34 mouse cellular contexts compared by ENCODE assay signal in genomic region chrX:110802502-110802901, GRCm38 (mm10). TPM values are rescaled to one million over a fixed set of nuclear protein-coding genes. Genes with fewer than 3 reads are reported as not detected.
DNase-seq lines count a peak whose midpoint lies in the region; ATAC-seq and TF ChIP-seq lines count a peak whose summit lies in the region.
"Had no signal": no experiment of that assay in that cellular context is flagged by ENCODE, and none has a peak within 500 bp of the region (broad histone marks: within the 10 kb centered on the region; RNA-seq: fewer than 3 reads in every experiment).

No protein-coding gene starts in this region.

- WGBS in forebrain, embryonic 11.5 days: 33% methylated on average over 2 of the region's 2 CpGs
- 33% methylated on average over 2 of the region's 2 CpGs for whole genome bisulfite sequencing in forebrain, postnatal 0 days
- WGBS in midbrain, embryonic 11.5 days: 34% methylated on average over 2 of the region's 2 CpGs
- 31% methylated on average over 2 of the region's 2 CpGs for WGBS in midbrain, embryonic 10.5 days
- WGBS in midbrain, embryonic 12.5 days: 20% methylated on average over 2 of the region's 2 CpGs
- WGBS in midbrain, postnatal 0 days: 36% methylated on average over 2 of the region's 2 CpGs

- H3K4me3 ChIP-seq in forebrain, embryonic 11.5 days (ENCODE audit: low read depth, low read length): no peak overlapping the region
- H3K4me3 ChIP-seq in forebrain, postnatal 0 days (ENCODE audit: low read depth, low read length): no peak overlapping the region
- no peak overlapping the region for H3K4me3 ChIP-seq in midbrain, embryonic 11.5 days (ENCODE audit: low read depth, low read length)
- no peak overlapping the region for H3K4me3 ChIP-seq in midbrain, embryonic 10.5 days
- no peak overlapping the region for H3K4me3 ChIP-seq in midbrain, embryonic 12.5 days
- H3K4me3 ChIP-seq in midbrain, postnatal 0 days (ENCODE audit: low read depth, low read length): no peak overlapping the region
- H3K4me3 ChIP-seq: embryonic facial prominence, embryonic 12.5 days; heart, embryonic 10.5 days; heart, embryonic 15.5 days; liver, embryonic 13.5 days; megakaryocyte, embryonic 14.5 days had no signal

- no peaks in the 10 kb centered on the region for H3K27me3 ChIP-seq in forebrain, embryonic 11.5 days (ENCODE audit: control insufficient read depth, insufficient read depth, low read length)
- H3K27me3 ChIP-seq in forebrain, postnatal 0 days (ENCODE audit: insufficient read depth, low read length): no peaks in the 10 kb centered on the region
- H3K27me3 ChIP-seq in midbrain, embryonic 11.5 days (ENCODE audit: control insufficient read depth, insufficient read depth, low read length): no peaks in the 10 kb centered on the region
- H3K27me3 ChIP-seq in midbrain, embryonic 10.5 days (ENCODE audit: low read depth, poor library complexity, severe bottlenecking): no peaks in the 10 kb centered on the region
- H3K27me3 ChIP-seq in midbrain, embryonic 12.5 days: no peaks in the 10 kb centered on the region
- no peaks in the 10 kb centered on the region for H3K27me3 ChIP-seq in midbrain, postnatal 0 days (ENCODE audit: insufficient read depth, low read length)
- H3K27me3 ChIP-seq: CH12.LX; embryonic facial prominence, embryonic 12.5 days; heart, embryonic 15.5 days; liver, embryonic 13.5 days; megakaryocyte, embryonic 14.5 days had no signal

- H3K4me1 ChIP-seq in forebrain, embryonic 11.5 days (replicated peaks; ENCODE audit: control insufficient read depth, insufficient read depth, low read length): no peaks in the 10 kb centered on the region
- no peaks in the 10 kb centered on the region for H3K4me1 ChIP-seq in forebrain, postnatal 0 days (ENCODE audit: insufficient read depth)
- H3K4me1 ChIP-seq in midbrain, embryonic 11.5 days (ENCODE audit: control insufficient read depth, insufficient read depth, low read length): no peaks in the 10 kb centered on the region
- H3K4me1 ChIP-seq in midbrain, embryonic 10.5 days: no peaks in the 10 kb centered on the region
- H3K4me1 ChIP-seq in midbrain, embryonic 12.5 days: no peaks in the 10 kb centered on the region
- H3K4me1 ChIP-seq in midbrain, postnatal 0 days (ENCODE audit: insufficient read depth, low read length): no peaks in the 10 kb centered on the region
- H3K4me1 ChIP-seq: embryonic facial prominence, embryonic 12.5 days; heart, embryonic 10.5 days; heart, embryonic 15.5 days; liver, embryonic 13.5 days; megakaryocyte, embryonic 14.5 days had no signal

- DNase-seq in forebrain, embryonic 11.5 days (ENCODE audit: low spot score): no peak
- no peak for DNase-seq in forebrain, postnatal 0 days
- no peak for DNase-seq in midbrain, embryonic 11.5 days (ENCODE audit: low spot score, missing footprints)
- DNase-seq in midbrain, embryonic 10.5 days (ENCODE audit: low spot score): no peak
- DNase-seq in midbrain, postnatal 0 days (ENCODE audit: low spot score): no peak
- DNase-seq in embryo, embryonic 9.5 days (ENCODE audit: extremely low spot score): no peak
- no peak for DNase-seq in heart, adult 8-10 months (ENCODE audit: low spot score)
- DNase-seq: adrenal gland, postnatal 10 days; cerebellum, adult 11 months; cerebellum, adult 9-10 months; cerebellum, postnatal 36 days; gastrocnemius, postnatal 14 days; heart, postnatal 4 days; kidney, adult 9 months; kidney, postnatal 10 days; layer of hippocampus, postnatal 36 days; left cerebral cortex, postnatal 4 days; liver, embryonic 13.5 days; lung, adult 18-20 months; lung, postnatal 4 days; thymus, adult 2 months had no signal

- peak; percentile 77 for ATAC-seq in forebrain, embryonic 11.5 days (replicated peaks; ENCODE audit: low FRiP score)
- ATAC-seq in forebrain, postnatal 0 days: no peak
- peak; percentile 87 for ATAC-seq in midbrain, embryonic 11.5 days (ENCODE audit: low FRiP score)
- peak; percentile 97 for ATAC-seq in midbrain, embryonic 12.5 days (ENCODE audit: low FRiP score, low read depth)
- peak; percentile 77; the same call in 1 of the 2 replicates for ATAC-seq in midbrain, postnatal 0 days (ENCODE audit: low FRiP score)
- ATAC-seq: intestine, postnatal 0 days; lung, postnatal 0 days; Patski had no signal

- no peak overlapping the region for H3K4me2 ChIP-seq in forebrain, embryonic 11.5 days (ENCODE audit: low read depth, low read length, severe bottlenecking)
- H3K4me2 ChIP-seq in forebrain, postnatal 0 days (ENCODE audit: low read depth): no peak overlapping the region
- H3K4me2 ChIP-seq in midbrain, embryonic 11.5 days: no peak overlapping the region
- no peak overlapping the region for H3K4me2 ChIP-seq in midbrain, embryonic 12.5 days (replicated peaks)
- H3K4me2 ChIP-seq in midbrain, postnatal 0 days (ENCODE audit: low read depth, low read length, poor library complexity, severe bottlenecking): no peak overlapping the region
- H3K4me2 ChIP-seq: embryonic facial prominence, embryonic 12.5 days; heart, embryonic 15.5 days; liver, embryonic 13.5 days had no signal

- H3K9ac ChIP-seq in forebrain, embryonic 11.5 days (ENCODE audit: low read length): no peak overlapping the region
- H3K9ac ChIP-seq in forebrain, postnatal 0 days: no peak overlapping the region
- no peak overlapping the region for H3K9ac ChIP-seq in midbrain, embryonic 11.5 days (ENCODE audit: low read length)
- H3K9ac ChIP-seq in midbrain, embryonic 12.5 days (replicated peaks): no peak overlapping the region
- H3K9ac ChIP-seq in midbrain, postnatal 0 days (replicated peaks; ENCODE audit: low read length, poor library complexity, severe bottlenecking): no peak overlapping the region
- H3K9ac ChIP-seq: embryonic facial prominence, embryonic 12.5 days; heart, embryonic 15.5 days; liver, embryonic 13.5 days had no signal

- no peak for TF ChIP-seq CTCF in forebrain, postnatal 0 days (IDR thresholded peaks at IDR 0.05; ENCODE audit: low read depth)
- TF ChIP-seq CTCF in midbrain, postnatal 0 days (IDR thresholded peaks at IDR 0.05): no peak

- no peak overlapping the region for H3K27ac ChIP-seq in forebrain, embryonic 11.5 days (ENCODE audit: low read depth, low read length)
- H3K27ac ChIP-seq in forebrain, postnatal 0 days (ENCODE audit: low read depth, low read length): no peak overlapping the region
- no peak overlapping the region; the same call in 1 of the 2 replicates for H3K27ac ChIP-seq in midbrain, embryonic 11.5 days (ENCODE audit: low read depth, low read length)
- H3K27ac ChIP-seq in midbrain, embryonic 10.5 days (replicated peaks): no peak overlapping the region
- H3K27ac ChIP-seq in midbrain, embryonic 12.5 days (replicated peaks): no peak overlapping the region
- H3K27ac ChIP-seq in midbrain, postnatal 0 days (ENCODE audit: low read depth, low read length): no peak overlapping the region
- H3K27ac ChIP-seq: embryonic facial prominence, embryonic 12.5 days; heart, embryonic 10.5 days; heart, embryonic 15.5 days; liver, embryonic 13.5 days had no signal

- H3K9me3 ChIP-seq in forebrain, embryonic 11.5 days (ENCODE audit: control insufficient read depth, low read length): no peaks in the 10 kb centered on the region
- H3K9me3 ChIP-seq in forebrain, postnatal 0 days (ENCODE audit: low read length): no peaks in the 10 kb centered on the region
- H3K9me3 ChIP-seq in midbrain, embryonic 11.5 days (ENCODE audit: control insufficient read depth, low read length): no peaks in the 10 kb centered on the region
- H3K9me3 ChIP-seq in midbrain, embryonic 10.5 days (replicated peaks): no peaks in the 10 kb centered on the region
- H3K9me3 ChIP-seq in midbrain, embryonic 12.5 days: no peaks in the 10 kb centered on the region
- H3K9me3 ChIP-seq in midbrain, postnatal 0 days (ENCODE audit: low read length): no peaks in the 10 kb centered on the region
- H3K9me3 ChIP-seq: embryonic facial prominence, embryonic 12.5 days; G1E; heart, embryonic 10.5 days; heart, embryonic 15.5 days; liver, embryonic 13.5 days; megakaryocyte, embryonic 14.5 days had no signal

- H3K36me3 ChIP-seq in forebrain, embryonic 11.5 days (ENCODE audit: control insufficient read depth, insufficient read depth, low read length): no peaks in the 10 kb centered on the region
- H3K36me3 ChIP-seq in forebrain, postnatal 0 days (ENCODE audit: insufficient read depth): no peaks in the 10 kb centered on the region
- no peaks in the 10 kb centered on the region for H3K36me3 ChIP-seq in midbrain, embryonic 11.5 days (ENCODE audit: control insufficient read depth, insufficient read depth, low read length)
- no peaks in the 10 kb centered on the region for H3K36me3 ChIP-seq in midbrain, embryonic 10.5 days
- no peaks in the 10 kb centered on the region for H3K36me3 ChIP-seq in midbrain, embryonic 12.5 days
- no peaks in the 10 kb centered on the region for H3K36me3 ChIP-seq in midbrain, postnatal 0 days (ENCODE audit: insufficient read depth, low read length)
- H3K36me3 ChIP-seq: embryonic facial prominence, embryonic 12.5 days; G1E; heart, embryonic 10.5 days; heart, embryonic 15.5 days; liver, embryonic 13.5 days had no signal

RNA-seq across cellular contexts. Expression of gene Pou3f4, which starts 11.6 kb away (rescaled TPM):
- polyA plus RNA-seq in forebrain, embryonic 11.5 days (2014; fragmentation: Nextera tagmentation; extraction: Ambion mirVana): 8.3 and 10.1 TPM in 2 replicates
- 17.9 and 23.1 TPM in 2 replicates for total RNA-seq in forebrain, postnatal 0 days (2014; rRNA removed)
- polyA plus RNA-seq in forebrain, postnatal 0 days (2015; fragmentation: Nextera tagmentation; extraction: Ambion mirVana): 5.1 and 6.6 TPM in 2 replicates
- 32.4 and 33.8 TPM in 2 replicates for polyA plus RNA-seq in midbrain, embryonic 11.5 days (2014; fragmentation: Nextera tagmentation; extraction: Ambion mirVana)
- 24.9 and 31.4 TPM in 2 replicates for polyA plus RNA-seq in midbrain, embryonic 10.5 days (2016; fragmentation: Nextera tagmentation; extraction: Ambion mirVana)
- polyA plus RNA-seq in midbrain, embryonic 12.5 days (2016; fragmentation: Nextera tagmentation; extraction: Ambion mirVana): 41.6 and 43.0 TPM in 2 replicates
- total RNA-seq in midbrain, postnatal 0 days (2014; rRNA removed): 43.9 and 49.8 TPM in 2 replicates
- polyA plus RNA-seq in midbrain, postnatal 0 days (2015; fragmentation: Nextera tagmentation; extraction: Ambion mirVana): 11.4 and 12.4 TPM in 2 replicates
- total RNA-seq in heart, adult 8-10 months (2022): not detected
- total RNA-seq: adrenal gland, postnatal 10 days; CH12.LX; gastrocnemius, postnatal 14 days; granulocyte monocyte progenitor cell, adult 5-6 weeks; heart, postnatal 4 days had no signal
- polyA plus RNA-seq: C2C12; G1E; heart, embryonic 15.5 days; large intestine, adult 2 months; liver, embryonic 13.5 days; lung, postnatal 0 days; Patski; thymus, adult 2 months had no signal
